Mouse (Mus musculus): ENCODE data around the gene E2f6. TPM values are rescaled to one million over a fixed set of nuclear protein-coding genes. Genes with fewer than 3 reads are reported as not detected.

E2f6 gene
- polyA plus RNA-seq, 1 experiment from 2014 or later = 59.8 TPM

- Histone ChIP-seq H3K4me1 (peaks cover 12% of the 10 kb centered on the region), H3K9ac (no peak overlapping the region), H3K4me3 (no peak overlapping the region), H3K27me3 (no peaks in the 10 kb centered on the region), H3K9me3 (no peaks in the 10 kb centered on the region), H3K4me2 (replicated peaks) (no peak overlapping the region), H3K36me3 (no peaks in the 10 kb centered on the region), H3K27ac (no peak overlapping the region)
- WGBS = 47% methylated on average over 2 of the region's 2 CpGs
- no peak for ATAC-seq (ENCODE audit: low FRiP score, low read depth)
Measured at GRCm38 (mm10) chr12:16856306-16856679, 45.5 kb downstream of the E2f6 start.

DNA sequence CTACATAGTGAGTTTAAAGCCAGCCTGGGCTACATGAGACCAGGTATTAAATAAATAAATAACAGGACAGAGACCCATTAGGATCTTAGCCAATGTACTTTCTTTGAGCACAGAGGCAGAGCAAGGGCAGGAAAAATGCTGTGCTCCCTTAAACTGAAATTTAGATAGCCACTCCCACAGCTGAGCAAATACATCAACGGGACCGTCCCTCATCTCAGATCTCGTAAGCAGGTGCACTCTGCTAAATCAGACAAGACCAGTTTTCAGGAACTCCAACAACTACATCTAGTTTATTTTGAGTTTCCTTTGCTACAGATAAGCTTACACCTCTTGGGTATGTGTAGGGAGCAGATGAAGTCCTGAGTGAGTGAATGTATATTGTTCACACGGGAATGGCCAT, 47.3 kb downstream of the E2f6 start:
- WGBS = 80% methylated on average over 4 of the region's 4 CpGs

DNA sequence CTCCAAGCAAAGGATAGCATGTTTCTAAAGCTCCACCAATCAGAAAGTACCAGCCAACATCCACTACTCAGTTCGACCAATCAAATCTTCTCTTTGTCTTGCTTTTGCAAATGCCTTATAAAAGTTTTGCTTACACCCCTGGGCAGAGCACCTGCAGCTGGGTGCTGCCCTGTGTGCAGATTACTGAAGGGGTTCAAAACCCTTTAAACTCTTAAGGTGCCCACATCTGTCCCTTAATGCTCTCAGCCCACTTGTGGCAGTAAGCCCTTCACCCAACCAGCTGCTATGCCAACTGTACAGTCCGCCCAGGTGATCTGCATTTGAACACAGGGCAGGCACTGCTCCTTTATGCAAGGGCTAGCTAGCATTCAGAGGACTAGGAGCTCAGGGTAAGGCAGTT, 49.0 kb downstream of the E2f6 start:
- ATAC-seq (ENCODE audit: low FRiP score, low read depth) = no peak
- peaks cover 12% of the 10 kb centered on the region for H3K4me1 ChIP-seq
- H3K36me3 ChIP-seq = no peaks in the 10 kb centered on the region
- WGBS = 76% methylated on average over 2 of the region's 2 CpGs
- H3K4me3 ChIP-seq = no peak overlapping the region
- H3K9ac ChIP-seq = no peak overlapping the region
- no peak overlapping the region for H3K4me2 ChIP-seq (replicated peaks)
- H3K9me3 ChIP-seq = no peaks in the 10 kb centered on the region
- H3K27me3 ChIP-seq = no peaks in the 10 kb centered on the region
- no peak overlapping the region for H3K27ac ChIP-seq

More for the DNA sequence above, 47.3 kb downstream of the E2f6 start:
- Histone ChIP-seq H3K27me3 (no peaks in the 10 kb centered on the region), H3K9ac (no peak overlapping the region), H3K9me3 (no peaks in the 10 kb centered on the region), H3K4me3 (no peak overlapping the region), H3K4me2 (replicated peaks) (no peak overlapping the region), H3K4me1 (peaks cover 12% of the 10 kb centered on the region), H3K36me3 (no peaks in the 10 kb centered on the region), H3K27ac (no peak overlapping the region)
- ATAC-seq (ENCODE audit: low FRiP score, low read depth) = no peak

- Histone ChIP-seq H3K36me3 (no peaks in the 10 kb centered on the region), H3K27me3 (no peaks in the 10 kb centered on the region), H3K4me1 (peaks cover 15% of the 10 kb centered on the region), H3K9ac (no peak overlapping the region), H3K4me2 (replicated peaks) (no peak overlapping the region), H3K9me3 (no peaks in the 10 kb centered on the region), H3K4me3 (no peak overlapping the region), H3K27ac (no peak overlapping the region; the same call in 1 of the 2 replicates)
- WGBS = 58% methylated on average over 1 of the region's 1 CpGs
- no peak for ATAC-seq (ENCODE audit: low FRiP score, low read depth)
Measured at GRCm38 (mm10) chr12:16860533-16860932, 49.8 kb downstream of the E2f6 start.

GRCm38 (mm10) chr12:16860961-16861360, 50.2 kb downstream of the E2f6 start:
- ATAC-seq (ENCODE audit: low FRiP score, low read depth) = no peak
- Histone ChIP-seq H3K4me3 (no peak overlapping the region), H3K27me3 (no peaks in the 10 kb centered on the region), H3K4me2 (replicated peaks) (no peak overlapping the region), H3K9ac (no peak overlapping the region), H3K36me3 (no peaks in the 10 kb centered on the region), H3K27ac (no peak overlapping the region; the same call in 1 of the 2 replicates), H3K4me1 (peaks cover 10% of the 10 kb centered on the region), H3K9me3 (no peaks in the 10 kb centered on the region)
- WGBS = 60% methylated on average over 3 of the region's 3 CpGs

GRCm38 (mm10) chr12:16864477-16864876, 53.7 kb downstream of the E2f6 start:
- Histone ChIP-seq H3K4me2 (replicated peaks) (no peak overlapping the region), H3K9ac (no peak overlapping the region), H3K9me3 (no peaks in the 10 kb centered on the region), H3K4me1 (peaks cover 26% of the 10 kb centered on the region), H3K27me3 (no peaks in the 10 kb centered on the region), H3K27ac (no peak overlapping the region), H3K4me3 (no peak overlapping the region), H3K36me3 (no peaks in the 10 kb centered on the region)
- ATAC-seq (ENCODE audit: low FRiP score, low read depth) = no peak
- WGBS = 84% methylated on average over 4 of the region's 4 CpGs

DNA sequence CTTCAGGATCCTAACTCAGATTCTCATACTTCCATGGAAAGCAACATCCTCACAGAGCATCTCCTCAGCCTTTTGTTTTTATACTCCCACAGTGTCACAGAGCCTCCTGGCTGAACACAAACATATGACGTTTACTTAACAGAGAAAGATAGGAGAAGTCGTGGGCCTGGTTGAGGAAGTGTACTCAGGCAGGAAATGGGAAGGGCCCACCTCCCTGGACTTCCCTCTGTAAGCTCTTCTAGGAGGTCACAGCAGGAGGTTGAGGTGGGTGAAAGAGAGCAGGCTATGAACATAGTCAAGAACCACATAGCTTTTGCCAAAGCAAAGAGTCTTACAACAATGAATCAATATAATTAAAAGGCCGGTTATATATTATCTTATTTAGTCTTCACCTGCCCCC, 55.1 kb downstream of the E2f6 start:
- ATAC-seq (ENCODE audit: low FRiP score, low read depth) = no peak

GRCm38 (mm10) chr12:16866460-16866859, 55.7 kb downstream of the E2f6 start:
- Histone ChIP-seq H3K27me3 (no peaks in the 10 kb centered on the region), H3K36me3 (no peaks in the 10 kb centered on the region), H3K4me2 (replicated peaks) (no peak overlapping the region), H3K27ac (no peak overlapping the region; the same call in 1 of the 2 replicates), H3K9ac (no peak overlapping the region), H3K4me1 (peaks cover 39% of the 10 kb centered on the region), H3K9me3 (no peaks in the 10 kb centered on the region), H3K4me3 (no peak overlapping the region)
- ATAC-seq (ENCODE audit: low FRiP score, low read depth) = no peak
- WGBS = 31% methylated on average over 3 of the region's 3 CpGs

More for the DNA sequence above, 55.1 kb downstream of the E2f6 start:
- H3K4me2 ChIP-seq (replicated peaks) = no peak overlapping the region
- no peak overlapping the region for H3K27ac ChIP-seq
- 70% methylated on average over 3 of the region's 3 CpGs for WGBS
- no peak overlapping the region for H3K9ac ChIP-seq
- H3K27me3 ChIP-seq = no peaks in the 10 kb centered on the region
- no peaks in the 10 kb centered on the region for H3K36me3 ChIP-seq
- H3K4me3 ChIP-seq = no peak overlapping the region
- no peaks in the 10 kb centered on the region for H3K9me3 ChIP-seq
- H3K4me1 ChIP-seq = peaks cover 36% of the 10 kb centered on the region

DNA sequence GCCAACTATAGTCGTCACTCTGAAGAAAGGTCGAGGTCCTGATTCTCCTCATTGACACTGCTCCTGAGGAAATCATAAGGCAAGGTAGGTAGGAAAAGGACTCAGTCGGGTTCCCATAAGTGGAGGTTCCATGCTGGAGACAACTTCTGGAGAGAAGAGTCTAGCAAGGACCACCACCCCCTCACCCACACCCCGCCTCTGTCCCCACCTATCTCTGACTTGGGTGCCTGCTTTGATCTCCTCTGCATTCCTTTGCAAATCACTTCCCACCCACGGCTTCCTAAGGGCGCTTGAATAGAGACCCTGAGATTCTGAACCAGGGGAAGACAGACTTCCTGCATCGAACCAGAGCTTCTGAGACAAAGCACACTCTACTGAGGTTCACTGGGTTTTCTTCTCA, 56.5 kb downstream of the E2f6 start:
- H3K9ac ChIP-seq = no peak overlapping the region
- no peak for ATAC-seq (ENCODE audit: low FRiP score, low read depth)
- WGBS = 59% methylated on average over 7 of the region's 7 CpGs
- H3K27me3 ChIP-seq = no peaks in the 10 kb centered on the region
- no peak overlapping the region for H3K4me2 ChIP-seq (replicated peaks)
- peaks cover 39% of the 10 kb centered on the region for H3K4me1 ChIP-seq
- H3K36me3 ChIP-seq = no peaks in the 10 kb centered on the region
- H3K4me3 ChIP-seq = no peak overlapping the region
- no peaks in the 10 kb centered on the region for H3K9me3 ChIP-seq
- no peak overlapping the region for H3K27ac ChIP-seq

DNA sequence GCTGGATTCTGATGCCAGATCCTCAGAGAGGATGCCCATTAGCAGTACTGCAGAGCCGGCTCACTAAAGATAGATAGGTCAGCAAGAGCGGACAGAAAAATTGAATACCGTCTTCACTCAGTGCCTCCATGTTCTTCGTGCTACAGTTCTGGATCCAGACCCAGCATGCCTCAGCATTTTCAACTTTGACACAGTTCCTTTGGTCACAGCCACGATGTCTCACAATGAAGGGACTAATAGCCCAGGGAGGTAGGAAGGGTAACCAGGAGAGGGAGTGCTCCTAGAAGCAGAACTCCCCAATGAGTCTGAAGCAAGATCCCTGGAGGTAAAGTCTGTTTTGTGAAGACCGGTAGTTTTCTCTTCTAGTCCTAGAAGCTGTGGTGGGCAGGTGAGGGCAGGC, 57.9 kb downstream of the E2f6 start:
- H3K9me3 ChIP-seq = no peaks in the 10 kb centered on the region
- peak overlapping the region; percentile 92; the same call in 1 of the 2 replicates for H3K27ac ChIP-seq
- WGBS = 81% methylated on average over 6 of the region's 6 CpGs
- H3K4me2 ChIP-seq (replicated peaks) = no peak overlapping the region
- H3K36me3 ChIP-seq = no peaks in the 10 kb centered on the region
- H3K27me3 ChIP-seq = no peaks in the 10 kb centered on the region
- no peak for ATAC-seq (ENCODE audit: low FRiP score, low read depth)
- H3K9ac ChIP-seq = no peak overlapping the region
- H3K4me1 ChIP-seq = peaks cover 39% of the 10 kb centered on the region
- H3K4me3 ChIP-seq = no peak overlapping the region

- H3K4me1 ChIP-seq = peaks cover 42% of the 10 kb centered on the region
- H3K4me3 ChIP-seq = no peak overlapping the region
- H3K9me3 ChIP-seq = no peaks in the 10 kb centered on the region
- no peak overlapping the region for H3K9ac ChIP-seq
- WGBS = 56% methylated on average over 8 of the region's 8 CpGs
- ATAC-seq (ENCODE audit: low FRiP score, low read depth) = no peak
- no peaks in the 10 kb centered on the region for H3K27me3 ChIP-seq
- no peaks in the 10 kb centered on the region for H3K36me3 ChIP-seq
- H3K4me2 ChIP-seq (replicated peaks) = no peak overlapping the region; the same call in 1 of the 2 replicates
- H3K27ac ChIP-seq = peak overlapping the region; percentile 92
Measured at GRCm38 (mm10) chr12:16869091-16869778, 58.5 kb downstream of the E2f6 start.

- Histone ChIP-seq H3K9me3 (no peaks in the 10 kb centered on the region), H3K27ac (peak overlapping the region; percentile 92), H3K4me1 (peaks cover 48% of the 10 kb centered on the region), H3K4me2 (replicated peaks) (peak overlapping the region; percentile 36), H3K27me3 (no peaks in the 10 kb centered on the region), H3K9ac (no peak overlapping the region), H3K4me3 (no peak overlapping the region), H3K36me3 (no peaks in the 10 kb centered on the region)
- 36% methylated on average over 9 of the region's 9 CpGs for WGBS
- peak; percentile 64 for ATAC-seq (ENCODE audit: low FRiP score, low read depth)
Measured at GRCm38 (mm10) chr12:16869870-16870404, 59.2 kb downstream of the E2f6 start.
